Mouse (Mus musculus) embryo, embryonic 11.5 days (tissue): ENCODE data around the gene Kalrn.

ENCODE experiments used
- DNase-seq: peaks from one replicate; pipeline ENCODE4 v3.0.0-alpha.2; 2012; ENCODE audit warnings: low read depth, low spot score

Gene Kalrn

DNA sequence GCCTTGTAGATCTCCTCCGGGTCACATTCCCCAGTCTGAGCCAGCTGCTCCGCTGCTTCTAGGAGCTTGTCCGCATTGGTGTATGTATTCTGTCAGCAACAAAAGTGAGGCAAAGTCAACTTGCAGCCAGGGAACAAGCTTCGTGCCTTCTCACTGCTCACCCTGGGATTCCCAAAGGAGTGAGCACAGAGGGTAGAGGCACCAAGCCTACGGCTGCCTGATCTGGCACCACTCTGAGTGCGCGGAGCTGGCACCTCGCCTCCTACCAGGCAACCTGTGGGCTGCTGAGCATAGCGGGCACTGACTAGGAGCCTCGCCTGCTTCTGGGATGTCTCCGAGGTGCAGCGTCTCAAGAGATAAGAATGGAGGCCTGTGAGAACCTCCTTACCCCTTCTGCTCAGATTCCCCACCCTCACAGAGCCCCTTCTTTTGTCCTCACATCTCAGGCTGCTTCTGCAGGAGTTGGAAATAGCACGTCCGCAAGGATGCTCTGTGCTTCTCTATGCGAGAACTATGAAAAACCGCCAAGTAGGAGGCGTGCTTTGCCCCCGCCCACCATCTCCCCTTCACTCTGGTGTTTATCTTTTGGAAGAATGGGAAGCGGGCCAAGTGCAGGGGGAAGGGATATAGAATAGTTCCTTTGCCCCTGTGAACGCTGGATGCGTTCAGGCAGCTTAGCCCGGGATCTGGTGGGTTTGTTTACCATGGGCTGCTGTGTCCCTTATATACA lies 310.4 kb downstream of the Kalrn start:
- peak; percentile 5 for DNase-seq

DNA sequence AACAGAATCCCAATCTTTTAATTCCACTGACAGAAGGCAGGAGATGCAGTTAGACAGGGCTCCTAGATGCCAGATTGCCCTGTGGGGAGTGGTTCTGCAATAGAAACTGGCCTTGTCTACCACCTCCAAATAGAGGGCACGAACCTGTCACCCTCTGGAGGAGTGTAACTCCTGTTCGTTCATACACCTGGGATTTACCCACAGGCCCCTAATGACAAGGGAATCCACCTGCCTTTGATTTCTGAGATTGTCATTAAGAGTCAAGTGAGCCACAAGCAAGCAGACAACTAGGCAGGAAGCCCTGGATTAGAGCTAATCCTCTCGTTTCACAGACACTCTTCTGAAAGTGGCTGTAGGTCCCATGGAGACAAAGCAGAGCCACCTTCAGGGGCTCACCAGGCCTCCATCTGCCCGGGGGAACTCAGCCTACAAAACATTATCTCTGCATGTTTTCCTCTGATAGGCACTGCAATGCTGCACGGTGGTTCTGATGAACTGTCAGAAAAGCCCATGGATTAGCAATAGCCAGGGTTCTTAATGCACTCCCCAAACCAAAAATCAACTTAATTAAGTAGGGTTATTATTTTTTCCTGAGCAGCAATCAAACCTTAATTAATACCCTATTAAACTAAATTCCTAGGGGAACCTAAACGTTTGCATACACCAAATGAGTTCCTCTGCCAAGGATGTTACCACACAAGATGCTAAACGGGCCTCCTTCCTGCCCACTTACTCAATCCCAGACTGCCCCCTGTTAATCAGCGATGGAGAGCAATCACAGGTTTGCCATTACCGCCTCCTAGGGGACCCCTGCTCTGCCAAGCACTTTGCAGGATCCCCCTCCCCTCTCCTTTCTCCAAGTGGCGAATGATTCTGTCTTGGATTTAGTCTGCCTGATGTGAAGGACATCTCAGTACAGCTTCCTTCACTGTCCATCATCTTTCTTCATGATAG lies 312.1 kb downstream of the Kalrn start:
- no peak for DNase-seq

DNA sequence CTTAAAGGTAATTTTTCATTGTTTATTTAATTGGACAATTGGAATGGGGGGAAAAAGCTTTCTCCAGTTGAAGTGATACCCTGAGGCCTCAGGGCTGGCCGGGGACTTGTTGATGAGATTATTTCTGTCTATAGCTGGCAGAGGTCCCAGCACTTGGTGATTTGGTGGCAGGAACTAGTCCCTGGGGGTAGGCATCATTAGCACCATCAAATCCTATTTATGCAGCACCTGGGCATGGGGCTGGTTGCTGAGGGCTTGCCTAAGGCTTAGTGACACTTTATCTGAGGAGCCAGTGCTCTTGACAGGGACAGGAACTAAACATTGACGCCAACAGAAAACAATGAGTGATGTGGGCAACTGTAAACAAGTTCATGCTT lies 318.7 kb downstream of the Kalrn start:
- DNase-seq, result no peak

DNA sequence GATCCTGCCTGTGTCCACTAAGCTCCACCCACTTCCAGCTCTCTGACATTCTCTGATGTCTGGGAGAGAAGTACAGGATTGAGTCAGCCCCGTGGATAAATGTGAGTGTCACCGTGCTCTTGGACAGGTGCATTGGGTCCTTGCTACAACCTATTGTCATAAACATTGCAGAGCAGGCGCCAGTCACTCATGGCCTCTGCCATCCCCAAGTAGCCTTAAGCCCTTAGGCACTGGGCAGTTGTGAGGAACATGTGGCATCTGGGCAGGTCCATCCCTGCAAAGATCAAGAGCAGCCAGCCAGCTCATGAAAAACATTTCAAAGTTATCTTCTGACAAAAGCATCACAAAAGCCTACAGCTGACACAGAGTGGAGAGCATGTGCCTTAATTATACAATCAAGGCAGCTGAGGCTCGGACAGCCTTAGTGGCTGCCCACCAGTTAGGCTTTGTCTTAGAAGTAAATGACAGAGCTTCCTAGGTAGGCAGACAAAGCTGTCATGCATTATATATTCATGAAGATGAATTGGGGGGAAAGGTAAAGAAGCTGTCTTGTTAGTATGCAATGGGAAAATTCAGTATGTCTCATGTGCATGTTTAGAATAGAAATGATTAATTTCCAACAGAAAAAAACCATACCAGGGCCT lies 319.2 kb downstream of the Kalrn start:
- DNase-seq, result no peak

DNA sequence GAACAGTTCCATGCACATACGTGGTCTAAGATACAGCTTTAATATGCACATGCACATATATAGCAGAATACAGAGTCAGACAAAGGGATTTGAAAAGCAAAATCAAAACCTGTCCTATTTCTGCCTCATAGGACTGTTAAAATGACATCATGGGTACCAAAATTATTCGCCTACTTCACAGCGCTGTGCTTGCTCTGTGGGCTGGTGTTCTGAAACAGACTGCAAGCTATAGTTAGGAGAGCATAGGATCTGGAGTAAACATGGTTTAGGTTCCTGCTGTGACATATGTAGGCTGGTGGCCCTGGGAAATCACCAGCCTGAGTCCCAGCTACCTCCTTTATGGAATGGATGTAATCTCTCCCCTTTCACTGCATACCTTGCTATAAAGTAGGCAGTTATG lies 320.7 kb downstream of the Kalrn start:
- DNase-seq, result no peak

DNA sequence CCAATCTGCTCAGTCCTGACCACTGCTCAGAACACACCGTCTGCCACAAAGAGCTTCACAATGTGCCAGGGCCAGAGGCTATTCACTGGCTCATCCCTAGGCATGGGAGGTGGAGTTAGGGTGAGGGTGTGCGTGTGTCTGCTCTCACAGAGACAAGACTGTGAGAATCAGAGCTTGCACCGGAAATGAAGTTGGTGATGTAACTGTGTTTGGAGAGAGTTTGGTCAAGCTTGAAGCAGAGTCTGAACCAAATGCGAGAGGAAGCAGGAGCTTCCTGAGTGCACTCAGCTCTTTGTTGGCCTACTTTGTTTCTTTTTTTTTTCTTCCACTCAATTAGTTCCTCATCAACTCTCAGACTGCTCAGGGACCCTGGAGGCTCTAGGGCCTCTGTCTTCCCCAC lies 325.1 kb downstream of the Kalrn start:
- DNase-seq, result no peak

DNA sequence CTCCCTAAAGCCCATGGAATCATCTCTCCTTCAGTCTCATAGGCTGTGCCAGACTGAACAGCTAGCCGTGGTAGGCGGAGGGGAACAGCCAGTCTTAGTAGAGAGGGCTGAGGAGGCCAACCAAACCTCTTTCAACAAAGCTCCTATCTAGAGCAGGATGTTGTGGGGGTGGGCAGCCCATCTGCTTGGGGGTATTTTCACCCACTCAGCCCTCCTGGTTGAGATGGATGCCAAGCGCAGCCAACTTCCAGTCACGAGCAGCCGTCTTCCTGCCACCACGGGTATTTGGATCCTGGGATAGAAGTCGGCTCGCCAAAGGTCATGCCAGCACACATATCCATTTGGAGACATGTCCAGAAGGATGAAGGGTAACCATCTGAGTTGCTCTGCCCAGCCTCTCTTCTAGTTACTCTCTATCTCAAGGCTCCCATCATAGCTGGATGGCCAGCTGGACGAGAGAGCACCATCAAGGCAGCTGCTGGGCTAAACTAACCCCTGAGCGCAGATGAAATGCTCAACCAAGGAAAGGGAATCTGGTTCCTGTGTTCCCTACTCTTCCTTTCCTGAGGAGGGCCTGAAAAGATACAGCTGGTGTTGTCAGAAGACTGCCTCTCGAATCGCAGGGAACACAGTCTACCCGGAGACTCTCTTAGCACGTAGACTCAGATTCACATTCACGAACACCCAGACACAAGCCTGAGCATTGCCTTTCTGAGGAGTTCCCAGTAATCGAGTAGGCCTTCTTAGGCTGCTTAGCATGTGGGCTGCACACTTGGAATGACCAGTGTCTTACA lies 331.2 kb downstream of the Kalrn start:
- DNase-seq, result no peak

DNA sequence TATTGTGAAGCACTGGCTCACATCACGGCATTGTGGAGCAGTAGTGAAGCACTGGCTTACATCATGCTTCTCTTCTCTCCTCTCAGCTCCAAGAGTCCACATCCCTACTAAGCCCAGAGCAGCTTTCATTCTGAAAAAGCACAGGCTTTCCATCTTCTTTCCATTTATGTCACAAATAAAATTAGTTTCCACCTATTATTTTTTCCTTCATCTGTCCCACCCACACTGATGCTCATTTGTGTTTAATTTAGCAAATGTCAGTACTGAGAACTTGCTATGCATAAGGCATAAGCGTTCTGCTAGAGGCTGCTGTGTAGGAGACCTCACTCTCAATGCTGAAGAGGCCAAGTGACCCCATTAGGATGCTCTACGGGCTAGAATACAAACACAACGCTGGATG lies 333.7 kb downstream of the Kalrn start:
- DNase-seq, result no peak

DNA sequence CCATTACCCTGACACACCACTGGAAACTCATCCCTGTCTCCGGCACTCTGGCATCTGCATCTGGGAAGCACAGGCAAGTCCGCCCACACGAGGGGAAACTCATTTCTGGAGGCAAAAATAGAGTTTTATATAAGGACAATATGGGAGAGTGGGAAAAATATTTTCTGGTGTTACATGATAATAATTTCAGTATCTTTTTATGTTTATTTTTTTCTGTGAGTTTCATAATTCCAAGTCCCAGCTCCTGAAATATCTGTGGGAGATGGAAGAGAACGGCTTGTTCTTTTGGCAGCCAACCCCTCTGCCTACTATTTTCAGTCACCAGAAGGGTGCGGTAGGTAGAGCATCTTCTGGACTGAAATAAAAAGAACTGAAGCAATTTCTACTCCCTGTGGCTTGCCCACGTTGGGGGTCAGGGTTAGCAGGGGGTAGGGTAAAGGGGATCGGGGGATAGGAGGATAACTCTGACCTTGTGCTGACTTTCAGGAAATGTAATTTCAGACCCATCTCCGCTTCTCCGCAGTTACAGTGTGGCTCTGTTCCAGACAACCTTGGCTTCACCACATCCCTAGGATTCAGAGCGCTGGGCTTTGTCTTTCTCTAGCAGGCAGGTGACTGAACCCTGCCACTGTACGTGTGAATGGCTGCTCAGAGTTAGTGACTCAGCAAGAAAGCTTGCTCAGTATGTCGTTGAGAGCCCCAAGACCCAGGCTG lies 336.3 kb downstream of the Kalrn start:
- DNase-seq, result no peak

DNA sequence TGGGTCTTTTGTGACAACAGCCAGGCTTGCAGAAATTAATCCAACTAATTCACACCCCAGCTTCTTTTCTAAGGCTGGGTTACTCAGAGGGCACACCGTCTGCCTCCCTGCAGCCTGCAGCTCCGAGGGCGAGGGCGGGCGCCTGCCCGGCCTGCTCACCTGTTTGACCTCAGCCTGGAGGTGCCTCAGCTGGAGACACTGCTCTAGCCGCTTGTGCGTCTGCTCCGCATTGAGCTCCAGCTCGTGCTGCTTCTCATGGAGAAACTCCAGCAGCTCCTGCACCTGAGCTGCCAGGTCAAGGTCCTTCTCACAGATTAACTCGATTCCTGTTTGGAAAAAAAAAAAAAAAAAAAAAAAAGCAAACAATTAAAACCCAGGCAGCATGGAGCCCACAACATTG lies 338.2 kb downstream of the Kalrn start:
- DNase-seq, result no peak

DNA sequence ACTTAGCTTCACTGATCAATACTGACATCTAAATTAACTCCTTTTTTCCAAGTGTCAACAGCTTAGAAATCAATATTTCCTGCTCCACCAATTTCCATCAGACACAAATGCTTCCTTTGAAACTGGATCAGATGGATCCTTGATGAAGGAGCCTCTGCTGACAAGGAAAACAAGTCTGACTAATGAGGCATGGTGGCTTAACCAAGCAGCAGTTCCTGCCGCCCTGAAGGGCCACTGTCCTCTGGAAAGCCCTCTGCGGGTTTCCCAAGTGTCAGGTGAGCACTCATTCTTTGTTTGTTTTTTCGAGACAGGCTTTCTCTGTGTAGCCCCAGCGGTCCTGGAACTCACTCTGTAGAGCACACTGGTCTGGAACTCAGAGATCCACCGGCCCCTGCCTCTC lies 341.4 kb downstream of the Kalrn start:
- no peak for DNase-seq

DNA sequence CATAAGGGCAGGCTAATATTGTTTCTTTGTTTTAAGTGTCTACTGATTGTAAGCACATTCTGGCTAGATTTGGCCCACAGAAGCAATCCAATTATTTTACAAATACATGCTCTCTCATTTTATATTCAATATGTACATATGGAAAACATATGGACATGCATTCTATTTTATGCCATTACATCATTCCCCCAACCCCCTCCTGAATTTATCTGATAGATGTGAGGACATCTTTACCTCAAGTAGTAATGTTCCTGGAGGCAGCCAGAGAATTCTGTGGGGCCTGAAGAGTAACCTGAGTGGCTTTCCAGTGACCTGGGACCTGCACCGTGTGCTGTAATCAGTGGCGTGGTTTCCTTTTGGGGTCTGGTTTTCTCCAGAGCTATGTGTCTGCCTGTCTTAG lies 342.2 kb downstream of the Kalrn start:
- DNase-seq, result no peak

DNA sequence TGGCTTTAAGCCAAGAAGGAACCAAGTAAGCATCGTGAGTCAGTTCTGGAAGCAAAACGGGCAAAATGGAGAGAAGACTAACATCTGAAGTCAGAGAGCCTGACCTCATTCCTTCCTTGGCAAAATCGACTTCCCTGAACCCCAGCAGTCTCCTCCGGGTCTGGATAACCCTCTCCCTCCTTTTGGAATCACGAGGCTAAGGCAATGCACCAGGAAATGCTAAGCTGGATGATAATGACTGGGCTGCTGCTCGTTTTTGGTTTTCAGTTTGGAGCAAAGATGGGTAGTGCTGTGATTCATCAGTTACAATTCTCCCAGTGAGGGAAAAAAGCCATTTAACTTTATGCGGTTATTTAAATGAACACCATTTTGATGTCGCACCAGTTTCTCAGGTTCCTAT lies 344.0 kb downstream of the Kalrn start:
- DNase-seq, result no peak

DNA sequence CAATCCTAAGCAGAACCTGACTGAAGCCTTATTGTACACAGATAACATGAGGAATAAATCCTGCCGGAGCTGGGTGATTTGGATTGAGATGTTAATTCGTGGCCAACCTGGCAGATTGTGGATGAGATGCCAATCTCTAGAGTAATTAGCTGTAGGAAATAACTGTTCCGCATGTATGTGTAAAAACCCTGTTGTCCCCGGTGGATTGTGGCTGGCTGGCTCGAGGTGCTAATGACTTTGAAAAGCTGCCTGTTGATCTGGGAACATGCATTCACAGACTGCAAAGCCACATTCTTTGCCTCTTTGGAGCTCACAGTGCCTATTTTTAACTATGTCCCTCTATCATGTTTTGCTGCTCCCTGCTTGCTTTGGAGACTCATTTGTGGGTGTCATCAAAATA lies 344.7 kb downstream of the Kalrn start:
- no peak for DNase-seq

DNA sequence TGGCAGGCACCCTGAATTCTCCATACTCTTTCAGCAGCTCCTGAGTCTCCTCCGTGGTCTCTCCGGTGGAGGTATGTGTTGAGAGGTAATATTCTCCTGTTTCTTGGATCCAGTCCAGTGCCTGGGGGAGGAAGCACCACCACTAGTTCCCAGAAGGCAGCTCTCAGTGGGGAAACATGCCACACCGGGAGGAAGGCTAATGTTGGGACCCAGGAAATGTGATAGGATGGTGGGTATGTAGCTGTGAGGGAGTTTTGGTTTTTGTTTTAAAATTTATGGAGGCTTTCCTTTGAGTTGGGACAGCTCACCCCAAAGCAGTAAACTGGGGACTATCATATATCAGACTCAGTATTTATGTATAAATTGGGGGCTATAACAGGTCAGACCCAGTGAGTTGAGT lies 361.2 kb downstream of the Kalrn start:
- DNase-seq, result no peak

DNA sequence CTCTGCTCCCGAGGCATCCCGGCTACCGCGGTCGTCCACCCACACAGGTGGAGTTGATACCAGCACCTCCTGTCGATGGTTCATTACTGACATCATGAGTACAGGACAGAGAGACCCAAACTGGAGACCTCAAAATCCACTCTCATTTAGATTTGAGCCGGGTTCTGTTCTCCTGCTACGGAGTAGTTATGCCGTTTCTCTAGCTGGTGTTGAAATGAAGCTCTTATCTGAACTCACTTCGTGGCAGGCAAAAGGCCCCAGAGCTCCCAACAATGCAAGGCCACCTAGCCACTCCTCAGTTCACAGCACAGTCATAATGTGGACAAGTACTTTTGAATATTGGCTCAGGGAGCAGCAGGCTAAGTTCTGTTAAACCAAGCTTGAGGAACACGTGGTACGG lies 362.1 kb downstream of the Kalrn start:
- no peak for DNase-seq

DNA sequence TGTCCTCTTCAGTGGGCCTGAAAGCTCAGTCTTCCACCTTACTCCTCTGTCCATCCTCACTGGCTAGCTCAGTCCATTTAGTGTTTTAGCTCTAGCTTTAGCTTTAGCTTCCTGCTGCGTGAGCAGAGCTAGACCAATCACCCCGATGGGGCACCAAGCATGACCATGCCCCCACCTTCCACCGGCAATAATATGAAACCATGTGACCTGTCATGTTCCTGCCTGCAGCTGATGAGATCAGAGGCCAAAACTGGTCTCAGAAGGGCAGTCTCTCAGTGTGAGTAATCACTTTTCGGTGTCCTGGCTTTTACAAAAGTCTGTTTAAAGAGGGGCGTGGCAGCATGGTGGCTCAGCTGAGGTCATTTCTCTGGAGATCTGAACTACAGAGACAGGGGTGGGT lies 364.6 kb downstream of the Kalrn start:
- no peak for DNase-seq

DNA sequence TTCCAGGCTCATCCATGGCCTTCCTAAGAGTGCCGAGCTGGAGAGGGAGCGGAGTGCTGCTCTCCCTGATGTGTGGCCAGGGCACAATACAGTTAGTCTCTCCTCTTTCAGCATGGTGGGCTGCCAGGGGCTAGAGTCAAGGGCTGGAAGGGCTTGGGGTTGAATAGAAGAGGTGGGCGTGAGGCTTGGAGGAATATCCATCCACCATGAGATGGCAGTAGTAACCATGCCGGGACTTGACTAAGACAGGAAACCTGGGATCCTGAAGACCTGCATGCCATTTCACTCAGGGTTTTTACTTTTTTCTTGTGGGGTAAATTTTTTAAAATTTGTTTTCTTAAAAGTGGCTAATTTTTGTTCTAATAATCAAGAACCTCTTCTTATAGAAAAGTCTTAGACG lies 365.4 kb downstream of the Kalrn start:
- no peak for DNase-seq

DNA sequence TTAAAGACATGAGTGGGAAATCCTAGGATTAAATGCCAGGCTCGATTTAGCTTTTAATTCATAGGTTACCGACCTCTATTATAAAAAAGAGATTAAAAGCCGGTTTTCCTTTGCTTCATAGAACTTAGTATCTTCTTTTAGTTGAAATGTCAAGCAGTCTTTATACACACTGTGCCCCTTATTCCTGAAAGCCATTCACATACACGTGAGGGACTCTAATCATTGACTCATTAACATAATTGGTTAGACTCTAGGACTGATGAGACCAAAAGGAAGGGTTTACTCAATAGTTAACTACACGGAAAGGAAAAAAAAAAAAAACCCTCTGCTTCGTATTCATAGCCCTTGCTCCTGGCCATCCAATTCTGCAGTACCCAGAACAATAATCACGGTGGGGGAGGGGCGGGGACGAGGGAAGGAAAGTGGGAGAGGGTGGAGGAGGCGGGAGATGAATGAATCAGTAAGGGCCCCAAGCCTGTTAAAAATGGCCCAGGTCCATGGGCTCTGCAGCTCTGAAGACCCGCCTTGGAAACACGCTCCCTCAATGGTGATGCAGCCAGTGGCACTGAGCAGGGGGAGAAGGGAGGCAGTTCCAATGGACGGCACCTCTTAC lies 368.7 kb downstream of the Kalrn start:
- no peak for DNase-seq

DNA sequence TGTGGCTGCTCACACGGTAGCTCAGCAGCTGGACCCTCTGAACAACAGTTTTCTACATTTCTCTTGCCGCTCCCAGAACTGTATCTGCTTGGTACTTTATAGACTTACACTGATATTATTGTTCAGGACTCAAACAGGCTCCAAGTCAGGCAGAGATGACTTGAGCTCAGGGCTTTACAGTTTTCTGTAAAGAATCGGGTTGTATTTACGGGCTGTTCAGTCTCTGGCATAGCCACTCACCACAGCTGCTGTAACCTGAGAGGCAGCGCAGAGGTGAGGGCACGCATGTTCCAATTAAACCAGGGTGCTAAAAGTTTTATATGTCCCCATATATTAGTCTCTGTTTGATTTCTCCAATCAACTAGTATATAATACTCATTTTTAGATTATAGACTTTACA lies 373.8 kb downstream of the Kalrn start:
- no peak for DNase-seq
